Mouse (Mus musculus): ENCODE measurements around the gene 1600002K03Rik. TPM values are rescaled to one million over a fixed set of nuclear protein-coding genes. Genes with fewer than 3 reads are reported as not detected.
A peak's percentile ranks its signal among the peaks of the same experiment; 100 is the strongest.

The 1600002K03Rik gene
- polyA plus RNA-seq, 1 experiment = 18.5 TPM

- no peak for TF ChIP-seq CTCF (IDR thresholded peaks at IDR 0.05; ENCODE audit: borderline replicate concordance, extremely low read depth, insufficient read depth, insufficient read length)
- no peak for TF ChIP-seq POLR2A (IDR thresholded peaks at IDR 0.05; ENCODE audit: borderline replicate concordance, extremely low read depth, insufficient read depth, insufficient read length, poor library complexity, severe bottlenecking)
- no peak for DNase-seq (ENCODE audit: low read depth)
Observed at GRCm38 (mm10) chr10:80156002-80156751, 16.6 kb upstream of the 1600002K03Rik start.

- TF ChIP-seq POLR2A (IDR thresholded peaks at IDR 0.05; ENCODE audit: borderline replicate concordance, extremely low read depth, insufficient read depth, insufficient read length, poor library complexity, severe bottlenecking) (no peak), CTCF (IDR thresholded peaks at IDR 0.05; ENCODE audit: borderline replicate concordance, extremely low read depth, insufficient read depth, insufficient read length) (no peak)
- DNase-seq (ENCODE audit: low read depth) = no peak
Observed at GRCm38 (mm10) chr10:80156752-80157053, 16.0 kb upstream of the 1600002K03Rik start.

- TF ChIP-seq CTCF (IDR thresholded peaks at IDR 0.05; ENCODE audit: borderline replicate concordance, extremely low read depth, insufficient read depth, insufficient read length) (no peak), POLR2A (IDR thresholded peaks at IDR 0.05; ENCODE audit: borderline replicate concordance, extremely low read depth, insufficient read depth, insufficient read length, poor library complexity, severe bottlenecking) (no peak)
- DNase-seq (ENCODE audit: low read depth) = no peak
Observed at GRCm38 (mm10) chr10:80157141-80157929, 15.4 kb upstream of the 1600002K03Rik start.

- DNase-seq (ENCODE audit: low read depth) = peak; percentile 73
- TF ChIP-seq POLR2A (IDR thresholded peaks at IDR 0.05; ENCODE audit: borderline replicate concordance, extremely low read depth, insufficient read depth, insufficient read length, poor library complexity, severe bottlenecking) (0 out of 2 replicates have a peak, but pooled peaks have one; percentile 9), CTCF (IDR thresholded peaks at IDR 0.05; ENCODE audit: borderline replicate concordance, extremely low read depth, insufficient read depth, insufficient read length) (no peak)
Observed at GRCm38 (mm10) chr10:80158307-80158986, 14.3 kb upstream of the 1600002K03Rik start.

- DNase-seq (ENCODE audit: low read depth) = peak; percentile 78
- TF ChIP-seq CTCF (IDR thresholded peaks at IDR 0.05; ENCODE audit: borderline replicate concordance, extremely low read depth, insufficient read depth, insufficient read length) (no peak), POLR2A (IDR thresholded peaks at IDR 0.05; ENCODE audit: borderline replicate concordance, extremely low read depth, insufficient read depth, insufficient read length, poor library complexity, severe bottlenecking) (no peak)
Observed at GRCm38 (mm10) chr10:80159021-80159560, 13.7 kb upstream of the 1600002K03Rik start.

- DNase-seq (ENCODE audit: low read depth) = peak; percentile 99
- TF ChIP-seq POLR2A (IDR thresholded peaks at IDR 0.05; ENCODE audit: borderline replicate concordance, extremely low read depth, insufficient read depth, insufficient read length, poor library complexity, severe bottlenecking) = no peak
Observed at GRCm38 (mm10) chr10:80159561-80160454, 12.9 kb upstream of the 1600002K03Rik start.

GRCm38 (mm10) chr10:80160455-80161371 lies 12.0 kb upstream of the 1600002K03Rik start:
- DNase-seq (ENCODE audit: low read depth) = no peak

GRCm38 (mm10) chr10:80161522-80162242 lies 11.1 kb upstream of the 1600002K03Rik start:
- no peak for TF ChIP-seq POLR2A (IDR thresholded peaks at IDR 0.05; ENCODE audit: borderline replicate concordance, extremely low read depth, insufficient read depth, insufficient read length, poor library complexity, severe bottlenecking)
- TF ChIP-seq CTCF (IDR thresholded peaks at IDR 0.05; ENCODE audit: borderline replicate concordance, extremely low read depth, insufficient read depth, insufficient read length) = no peak
- DNase-seq (ENCODE audit: low read depth) = no peak

More at GRCm38 (mm10) chr10:80160455-80161371, 12.0 kb upstream of the 1600002K03Rik start:
- TF ChIP-seq CTCF (IDR thresholded peaks at IDR 0.05; ENCODE audit: borderline replicate concordance, extremely low read depth, insufficient read depth, insufficient read length) (no peak), POLR2A (IDR thresholded peaks at IDR 0.05; ENCODE audit: borderline replicate concordance, extremely low read depth, insufficient read depth, insufficient read length, poor library complexity, severe bottlenecking) (no peak)

GRCm38 (mm10) chr10:80162243-80162608 lies 10.5 kb upstream of the 1600002K03Rik start:
- DNase-seq (ENCODE audit: low read depth) = no peak
- TF ChIP-seq POLR2A (IDR thresholded peaks at IDR 0.05; ENCODE audit: borderline replicate concordance, extremely low read depth, insufficient read depth, insufficient read length, poor library complexity, severe bottlenecking) (no peak), CTCF (IDR thresholded peaks at IDR 0.05; ENCODE audit: borderline replicate concordance, extremely low read depth, insufficient read depth, insufficient read length) (no peak)

Measured in brain, embryonic 14.5 days (tissue).